Mouse (Mus musculus): ENCODE results near the gene Setx. TPM values are rescaled to one million over a fixed set of nuclear protein-coding genes. Genes with fewer than 3 reads are reported as not detected.
A peak's percentile ranks its signal among the peaks of the same experiment; 100 is the strongest.
"Not testable (repeated sequence)": the region's sequence is repeated elsewhere in the genome, so short reads cannot be mapped to it uniquely, and the experiment has no call there.

Setx gene
- polyA plus RNA-seq (2012; ENCODE audit: insufficient read depth, insufficient read length, missing spikeins) = 7.6 and 15.6 TPM in 2 replicates

DNA sequence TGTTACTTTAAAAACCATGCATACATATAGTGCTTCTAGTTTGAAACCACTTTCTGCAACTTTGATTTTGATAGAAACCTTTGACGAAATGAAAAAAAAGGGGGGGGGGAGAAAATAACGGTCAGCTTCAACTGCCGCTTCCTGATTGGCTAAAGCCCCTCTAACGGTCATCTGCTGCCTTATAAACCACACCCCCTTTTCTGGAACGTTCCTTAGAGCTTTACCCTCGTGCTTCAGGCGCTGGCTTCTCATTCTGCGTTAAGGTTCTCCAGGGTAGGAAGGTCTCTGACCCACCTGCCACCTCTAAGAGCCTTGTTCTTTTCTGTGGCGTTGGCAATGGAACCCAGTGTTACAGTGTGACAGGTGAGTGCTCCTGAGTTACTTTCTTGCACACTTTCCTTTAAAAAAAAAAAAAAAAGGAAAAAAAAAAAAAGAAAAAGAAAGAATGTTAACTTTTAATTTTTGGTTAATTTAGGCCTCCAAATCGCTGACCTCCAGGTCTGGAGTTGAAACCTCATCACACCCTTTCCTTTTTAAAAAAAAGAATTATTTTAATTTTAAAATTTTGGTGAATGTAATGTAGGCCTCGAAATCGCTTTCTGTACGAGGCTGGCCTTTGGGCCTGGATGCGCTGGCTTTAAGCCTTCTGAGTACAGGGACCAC is at the start of gene Setx:
Gene Setx (plus strand): TSS at position 275 of the 663 bp plus-strand sequence.
- peak within 1 kb of the TSS; percentile 96 for H3K4me3 ChIP-seq (ENCODE audit: insufficient read depth, low read depth, low read length)
- no peaks in the 10 kb centered on the region for H3K4me1 ChIP-seq (ENCODE audit: control insufficient read depth, insufficient read depth, insufficient read length, low read length)
- H3K27ac ChIP-seq (replicated peaks; ENCODE audit: low read depth, low read length) = peak within 1 kb of the TSS; percentile 84

GRCm38 (mm10) chr2:29074676-29075075 is 49.3 kb upstream of the Setx start:
- Histone ChIP-seq H3K27ac (replicated peaks; ENCODE audit: low read depth, low read length) (no peak overlapping the region), H3K4me1 (ENCODE audit: control insufficient read depth, insufficient read depth, insufficient read length, low read length) (no peaks in the 10 kb centered on the region), H3K4me3 (ENCODE audit: insufficient read depth, low read depth, low read length) (no peak overlapping the region)

- Histone ChIP-seq H3K27ac (replicated peaks; ENCODE audit: low read depth, low read length) (no peak overlapping the region), H3K4me1 (ENCODE audit: control insufficient read depth, insufficient read depth, insufficient read length, low read length) (no peaks in the 10 kb centered on the region), H3K4me3 (ENCODE audit: insufficient read depth, low read depth, low read length) (no peak overlapping the region)
These were observed 48.5 kb upstream of the Setx start for GRCm38 (mm10) chr2:29075331-29076070.

- Histone ChIP-seq H3K4me1 (ENCODE audit: control insufficient read depth, insufficient read depth, insufficient read length, low read length) (no peaks in the 10 kb centered on the region), H3K27ac (replicated peaks; ENCODE audit: low read depth, low read length) (no peak overlapping the region), H3K4me3 (ENCODE audit: insufficient read depth, low read depth, low read length) (no peak overlapping the region)
These were observed 47.8 kb upstream of the Setx start for GRCm38 (mm10) chr2:29076226-29076625.

GRCm38 (mm10) chr2:29081965-29082364 is 42.0 kb upstream of the Setx start:
- H3K4me3 ChIP-seq (ENCODE audit: insufficient read depth, low read depth, low read length) = no peak overlapping the region
- H3K4me1 ChIP-seq (ENCODE audit: control insufficient read depth, insufficient read depth, insufficient read length, low read length) = no peaks in the 10 kb centered on the region
- no peak overlapping the region for H3K27ac ChIP-seq (replicated peaks; ENCODE audit: low read depth, low read length)

- Histone ChIP-seq H3K4me3 (ENCODE audit: insufficient read depth, low read depth, low read length) (no peak overlapping the region), H3K27ac (replicated peaks; ENCODE audit: low read depth, low read length) (no peak overlapping the region), H3K4me1 (ENCODE audit: control insufficient read depth, insufficient read depth, insufficient read length, low read length) (no peaks in the 10 kb centered on the region)
These were observed 38.0 kb upstream of the Setx start for GRCm38 (mm10) chr2:29086026-29086425.

DNA sequence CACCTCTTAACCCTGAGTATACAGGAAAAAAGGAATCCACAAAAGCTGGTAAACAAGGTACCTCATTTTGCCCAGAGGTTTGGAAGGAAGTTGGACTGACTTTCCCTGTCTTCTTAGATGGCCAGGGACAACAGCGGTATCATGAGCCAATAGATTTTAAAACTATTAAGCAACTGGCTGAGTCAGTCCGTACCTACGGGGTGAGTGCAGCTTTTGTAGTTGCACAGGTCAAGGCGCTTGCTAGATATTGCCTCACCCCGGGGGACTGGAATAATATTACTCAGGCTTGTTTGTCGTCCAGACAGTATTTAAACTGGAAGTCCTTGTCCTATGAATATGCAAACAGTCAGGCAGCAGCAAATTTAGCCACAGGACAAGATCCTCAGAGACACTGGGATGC is 34.7 kb upstream of the Setx start:
- not testable (repeated sequence) for H3K4me3 ChIP-seq (ENCODE audit: insufficient read depth, low read depth, low read length); H3K4me1 ChIP-seq (ENCODE audit: control insufficient read depth, insufficient read depth, insufficient read length, low read length); H3K27ac ChIP-seq (replicated peaks; ENCODE audit: low read depth, low read length)

DNA sequence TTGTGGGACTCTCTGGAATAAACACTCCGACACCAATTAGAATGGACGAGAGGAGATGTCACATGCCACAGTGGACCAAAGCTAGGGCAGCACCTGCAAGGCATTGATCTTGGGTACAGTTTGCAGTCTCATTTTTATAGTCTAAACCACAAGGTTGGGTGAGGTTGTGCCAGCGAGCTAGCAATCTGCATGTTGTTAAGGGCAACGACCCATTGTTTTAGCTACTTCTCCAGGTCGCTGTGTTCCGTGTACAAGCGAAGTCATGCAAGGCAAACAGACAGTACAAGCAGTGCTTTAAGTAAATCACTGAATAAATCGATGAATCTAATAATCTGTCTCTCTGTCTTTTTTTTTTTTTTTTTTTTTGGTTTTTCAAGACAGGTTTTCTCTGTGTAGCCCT is 28.3 kb upstream of the Setx start:
- no peak overlapping the region for H3K27ac ChIP-seq (replicated peaks; ENCODE audit: low read depth, low read length)
- H3K4me1 ChIP-seq (ENCODE audit: control insufficient read depth, insufficient read depth, insufficient read length, low read length) = no peaks in the 10 kb centered on the region
- no peak overlapping the region for H3K4me3 ChIP-seq (ENCODE audit: insufficient read depth, low read depth, low read length)

DNA sequence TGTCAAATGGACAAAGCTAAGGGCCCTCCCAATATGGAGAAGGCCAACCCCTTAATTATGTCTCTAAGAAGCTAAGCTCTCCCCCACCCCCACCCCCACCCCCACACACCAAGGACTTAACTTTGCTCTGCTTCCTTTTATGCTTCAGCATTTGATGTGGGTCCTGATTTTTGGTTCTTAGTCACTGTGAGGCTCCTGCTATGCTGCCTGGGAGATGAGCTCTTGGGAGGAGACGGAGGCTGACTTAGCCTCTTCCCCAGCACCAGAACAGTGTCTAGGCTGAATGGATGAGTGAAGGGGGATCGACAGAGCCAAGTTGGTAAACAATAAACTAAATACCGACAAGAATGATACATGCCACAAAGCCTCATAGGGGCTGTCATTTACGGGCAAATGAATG is 27.2 kb upstream of the Setx start:
- H3K27ac ChIP-seq (replicated peaks; ENCODE audit: low read depth, low read length) = no peak overlapping the region
- H3K4me3 ChIP-seq (ENCODE audit: insufficient read depth, low read depth, low read length) = no peak overlapping the region
- no peaks in the 10 kb centered on the region for H3K4me1 ChIP-seq (ENCODE audit: control insufficient read depth, insufficient read depth, insufficient read length, low read length)

GRCm38 (mm10) chr2:29097465-29097864 is 26.5 kb upstream of the Setx start:
- no peak overlapping the region for H3K27ac ChIP-seq (replicated peaks; ENCODE audit: low read depth, low read length)
- no peaks in the 10 kb centered on the region for H3K4me1 ChIP-seq (ENCODE audit: control insufficient read depth, insufficient read depth, insufficient read length, low read length)
- no peak overlapping the region for H3K4me3 ChIP-seq (ENCODE audit: insufficient read depth, low read depth, low read length)

GRCm38 (mm10) chr2:29097955-29098354 is 26.0 kb upstream of the Setx start:
- H3K4me1 ChIP-seq (ENCODE audit: control insufficient read depth, insufficient read depth, insufficient read length, low read length); H3K4me3 ChIP-seq (ENCODE audit: insufficient read depth, low read depth, low read length); H3K27ac ChIP-seq (replicated peaks; ENCODE audit: low read depth, low read length): not testable (repeated sequence)

DNA sequence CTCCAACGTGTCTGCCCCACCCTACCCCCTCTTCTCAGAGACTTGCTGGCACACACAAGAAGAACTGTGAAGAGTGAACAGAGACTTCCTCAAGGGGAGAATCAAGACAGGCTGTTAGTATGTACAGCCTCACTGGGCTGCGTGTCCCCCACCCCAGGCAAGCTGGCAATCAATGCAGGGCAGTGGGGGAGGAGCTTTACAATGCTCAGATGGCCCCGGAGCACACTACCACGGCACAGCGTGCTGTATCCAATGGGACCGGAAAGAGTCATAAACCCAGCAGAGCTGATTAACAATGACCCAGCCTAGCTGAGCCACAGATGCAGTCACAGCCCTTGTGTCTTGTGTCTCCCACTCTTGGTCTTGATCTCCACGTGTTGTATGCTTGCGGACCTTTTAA is 25.2 kb upstream of the Setx start:
- H3K4me1 ChIP-seq (ENCODE audit: control insufficient read depth, insufficient read depth, insufficient read length, low read length) = no peaks in the 10 kb centered on the region; the same call in 1 of the 2 replicates
- no peak overlapping the region for H3K27ac ChIP-seq (replicated peaks; ENCODE audit: low read depth, low read length)
- H3K4me3 ChIP-seq (ENCODE audit: insufficient read depth, low read depth, low read length) = no peak overlapping the region

GRCm38 (mm10) chr2:29099646-29100045 is 24.3 kb upstream of the Setx start:
- Histone ChIP-seq H3K27ac (replicated peaks; ENCODE audit: low read depth, low read length) (no peak overlapping the region), H3K4me3 (ENCODE audit: insufficient read depth, low read depth, low read length) (no peak overlapping the region), H3K4me1 (ENCODE audit: control insufficient read depth, insufficient read depth, insufficient read length, low read length) (no peaks in the 10 kb centered on the region; the same call in 1 of the 2 replicates)

GRCm38 (mm10) chr2:29100822-29101534 is 23.0 kb upstream of the Setx start:
- H3K4me1 ChIP-seq (ENCODE audit: control insufficient read depth, insufficient read depth, insufficient read length, low read length) = no peaks in the 10 kb centered on the region; the same call in 1 of the 2 replicates
- H3K27ac ChIP-seq (replicated peaks; ENCODE audit: low read depth, low read length) = peak overlapping the region; percentile 92
- peak overlapping the region; percentile 48 for H3K4me3 ChIP-seq (ENCODE audit: insufficient read depth, low read depth, low read length)
